Mouse (Mus musculus): ENCODE results near the gene Incenp. TPM values are rescaled to one million over a fixed set of nuclear protein-coding genes. Genes with fewer than 3 reads are reported as not detected.
"Not testable (repeated sequence)": the region's sequence is repeated elsewhere in the genome, so short reads cannot be mapped to it uniquely, and the experiment has no call there.

Incenp gene
- polyA plus RNA-seq, 1 experiment from 2014 or later: 124 TPM

DNA sequence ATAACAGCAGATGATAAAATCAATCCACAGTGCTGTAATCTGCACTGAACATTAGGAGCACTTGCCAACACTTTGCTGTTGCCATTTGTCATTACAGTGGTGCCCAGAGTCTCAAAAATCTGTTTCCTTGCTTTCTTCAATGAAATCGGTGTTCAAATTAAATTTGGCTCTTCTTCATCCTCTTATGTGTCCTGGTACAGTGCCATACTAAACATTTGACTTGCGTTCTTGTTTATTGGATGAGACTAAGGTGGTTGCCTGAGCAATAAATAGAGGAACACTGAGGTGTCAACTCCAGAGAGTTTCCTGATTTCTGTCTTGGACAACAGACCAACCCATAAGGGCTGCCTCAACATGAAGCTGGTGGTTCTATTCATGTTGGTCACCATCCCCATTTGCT, 52.1 kb downstream of the Incenp start, which contains the start of gene Scgb2a2:
Scgb2a2 (plus strand) TSS at position 301 of the 400 bp plus-strand sequence.
- H3K36me3 ChIP-seq: no peaks in the 10 kb centered on the region
- H3K27me3 ChIP-seq (ENCODE audit: insufficient read depth, poor library complexity, severe bottlenecking): no peaks in the 10 kb centered on the region
- H3K4me3 ChIP-seq: no peak within 1 kb of the TSS
- WGBS: 85% methylated on average over 2 of the region's 2 CpGs
- DNase-seq (ENCODE audit: low spot score): no peak
- no peak within 1 kb of the TSS for H3K27ac ChIP-seq
- peaks cover 11% of the 10 kb centered on the region for H3K4me1 ChIP-seq (replicated peaks)
- no peaks in the 10 kb centered on the region for H3K9me3 ChIP-seq

DNA sequence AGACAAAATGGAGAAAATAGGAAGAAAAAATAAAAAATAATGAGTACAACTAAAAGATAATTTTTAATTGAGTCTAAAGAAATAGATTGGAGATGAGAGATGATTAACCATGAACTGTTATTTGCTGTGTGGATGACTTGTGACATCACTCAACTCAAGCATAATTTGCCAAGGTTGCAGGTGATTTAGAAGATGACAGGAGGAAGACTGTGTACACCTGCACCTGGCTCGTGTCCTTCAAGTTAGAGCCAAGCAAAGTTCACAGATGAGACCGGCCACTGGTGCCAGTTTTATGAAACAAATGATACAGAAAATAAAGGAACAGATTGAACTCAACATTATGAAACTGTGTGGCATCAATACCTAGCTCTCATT, 62.0 kb downstream of the Incenp start:
- H3K27me3 ChIP-seq (ENCODE audit: insufficient read depth, poor library complexity, severe bottlenecking): no peaks in the 10 kb centered on the region
- H3K27ac ChIP-seq: no peak overlapping the region
- no peaks in the 10 kb centered on the region for H3K9me3 ChIP-seq
- DNase-seq (ENCODE audit: low spot score): no peak
- no peaks in the 10 kb centered on the region for H3K36me3 ChIP-seq
- 65% methylated on average over 2 of the region's 2 CpGs for WGBS
- no peak overlapping the region for H3K4me3 ChIP-seq
- no peaks in the 10 kb centered on the region for H3K4me1 ChIP-seq (replicated peaks)

DNA sequence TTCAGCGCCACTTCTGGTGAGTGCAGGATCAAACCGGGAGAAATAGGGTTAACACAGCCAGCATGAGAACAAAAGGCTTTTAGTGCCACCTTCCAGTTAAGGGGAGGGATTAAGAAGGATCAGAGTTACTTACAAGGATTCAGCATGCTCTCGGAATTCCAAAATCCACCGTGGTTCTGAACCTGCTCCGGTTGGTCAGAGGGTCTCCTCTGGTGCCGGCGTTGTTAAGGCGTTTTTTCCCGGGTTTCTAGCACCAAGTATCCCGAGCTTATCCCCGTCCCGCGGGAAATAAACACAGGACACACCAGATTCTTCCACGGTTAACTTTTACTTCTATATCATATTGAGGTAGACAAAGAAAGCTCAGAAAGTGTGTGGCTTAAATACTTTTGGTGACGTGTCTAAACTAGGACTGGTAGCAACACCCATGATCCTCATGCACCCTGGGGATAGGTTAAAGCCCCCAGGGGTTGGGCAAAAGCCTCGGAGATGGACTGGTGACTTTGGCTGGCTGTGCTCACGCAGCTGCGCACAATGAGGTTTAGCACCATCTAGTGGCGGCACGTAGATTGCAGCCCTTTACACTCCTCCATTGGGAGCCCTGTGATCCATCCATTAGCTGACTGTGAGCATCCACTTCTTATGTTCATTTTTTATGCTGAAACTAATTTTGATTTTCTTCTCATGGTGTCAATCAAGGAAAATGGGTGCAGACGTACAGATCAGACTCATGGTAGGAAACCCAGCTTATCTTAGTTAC, 62.6 kb downstream of the Incenp start:
- not testable (repeated sequence) for H3K4me1 ChIP-seq (replicated peaks); H3K36me3 ChIP-seq; H3K9me3 ChIP-seq; H3K27me3 ChIP-seq (ENCODE audit: insufficient read depth, poor library complexity, severe bottlenecking); DNase-seq (ENCODE audit: low spot score)
- 15% methylated on average over 19 of the region's 21 CpGs for WGBS
- Histone ChIP-seq H3K4me3 (peak overlapping the region; percentile 46), H3K27ac (peak overlapping the region; percentile 62; the same call in 1 of the 2 replicates)

Other genes with a start within 250 kb of the Incenp start
- gene Scgb2a2, start 52.0 kb downstream of the Incenp start, polyA plus RNA-seq (2016; fragmentation: Nextera tagmentation; extraction: Ambion mirVana): not detected in 2 replicates
- gene Fth1, start 81.0 kb upstream of the Incenp start, polyA plus RNA-seq (2016; fragmentation: Nextera tagmentation; extraction: Ambion mirVana): 1,451 and 1,593 TPM in 2 replicates
- 1.8 TPM in 2 replicates for gene Best1, start 102.1 kb upstream of the Incenp start, polyA plus RNA-seq (2016; fragmentation: Nextera tagmentation; extraction: Ambion mirVana)
- 39.7 and 39.8 TPM in 2 replicates for gene Rab3il1, start 102.1 kb upstream of the Incenp start, polyA plus RNA-seq (2016; fragmentation: Nextera tagmentation; extraction: Ambion mirVana)
- 6.7 and 8.1 TPM in 2 replicates for gene Fads3, start 142.0 kb upstream of the Incenp start, polyA plus RNA-seq (2016; fragmentation: Nextera tagmentation; extraction: Ambion mirVana)
- gene Fads2, start 202.2 kb upstream of the Incenp start, polyA plus RNA-seq (2016; fragmentation: Nextera tagmentation; extraction: Ambion mirVana): 180 and 207 TPM in 2 replicates